Comparison of ENCODE assay signal across 9 mouse cellular contexts in the genomic region with DNA sequence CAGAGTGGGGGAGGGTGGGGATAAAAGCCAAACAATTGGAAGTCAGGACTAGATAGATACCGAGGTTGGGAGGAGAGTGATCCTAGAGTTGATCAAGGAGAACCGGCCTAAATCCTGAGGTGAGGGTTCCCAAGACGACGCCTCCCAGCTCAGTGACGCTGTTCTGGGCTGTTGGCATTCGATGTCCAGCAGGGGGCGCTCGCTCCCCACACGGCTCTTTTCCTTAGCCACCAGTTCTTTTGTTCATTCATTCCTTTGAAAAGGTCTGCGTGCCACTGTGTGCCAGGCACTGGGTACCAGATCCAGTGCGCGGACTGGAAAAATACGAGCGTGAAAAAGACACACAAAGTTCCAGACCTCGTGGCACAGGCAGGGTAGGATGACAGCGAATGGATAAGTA. TPM values are rescaled to one million over a fixed set of nuclear protein-coding genes. Genes with fewer than 3 reads are reported as not detected.
DNase-seq lines count a peak whose midpoint lies in the region; ATAC-seq and TF ChIP-seq lines count a peak whose summit lies in the region.
"Had no signal": no experiment of that assay in that cellular context is flagged by ENCODE, and none has a peak within 500 bp of the region (broad histone marks: within the 10 kb centered on the region; RNA-seq: fewer than 3 reads in every experiment).

No protein-coding gene starts in this region.

- peak; percentile 12 for DNase-seq in Patski (ENCODE audit: low read depth, low spot score)
- peak; percentile 78 for DNase-seq in cerebellum, adult 9-10 months
- DNase-seq in frontal cortex, adult 2 months (ENCODE audit: extremely low spot score in 1 of 2, low spot score in 1 of 2), result peak; percentile 32 to 90
- DNase-seq in left cerebral cortex, adult 18-20 months (ENCODE audit: low spot score in 2 of 2), result peak; percentile 84 to 89
- DNase-seq in right cerebral cortex, postnatal 14 days, result peak; percentile 86
- DNase-seq in urinary bladder, postnatal 10 days (ENCODE audit: low spot score), result peak; percentile 33

- TF ChIP-seq CTCF in Patski (IDR thresholded peaks at IDR 0.05), result peak; percentile 91

- peaks cover 5% of the 10 kb centered on the region for H3K27me3 ChIP-seq in Patski
- H3K27me3 ChIP-seq: liver, embryonic 15.5 days had no signal

- no peak for ATAC-seq in Patski
- ATAC-seq in inflammation-experienced regulatory T-cells, adult 6 months, result peak; percentile 68
- peak; percentile 90 for ATAC-seq in megakaryocyte progenitor cell, adult 5-6 weeks (replicated peaks; ENCODE audit: poor library complexity)

- CTCF ChIA-PET in Patski (lab: Charles Lee), result interaction anchor here (0.6 to 1.3 kb wide), 8 partner anchors 12 to 257 kb away, joined by 3 to 9 read pairs (median 3); a partner anchor contains a TSS

- in situ Hi-C loops in Patski (cut with MboI; ENCODE audit: low pct_unique_long_range_greater_than_20kb), result loop anchor here (5.0 to 10.0 kb wide), 3 partner anchors 46 to 259 kb away; a partner anchor contains a TSS

- POLR2A ChIA-PET in Patski (lab: Charles Lee), result no interaction called here

RNA-seq across cellular contexts. Expression of a gene that starts 17.3 kb away (rescaled TPM):
- not detected for polyA plus RNA-seq in Patski (2021)
- polyA plus RNA-seq in frontal cortex, adult 2 months (2012; rRNA removed), result not detected in 2 replicates
- under 1 TPM in 1 of 3 experiments, not detected in 2; 0.16 TPM for polyA plus RNA-seq in inflammation-experienced regulatory T-cells, adult 6 months (2017; shearing (Covaris generic))
- not detected for total RNA-seq in left cerebral cortex, adult 18-20 months (2021)
- total RNA-seq in megakaryocyte progenitor cell, adult 5-6 weeks (2015), result 3.7 and 4.7 TPM in 2 replicates
- total RNA-seq in megakaryocyte progenitor cell, adult 5-6 weeks (2017), result 27.4 and 31.2 TPM in 2 replicates

RNA-seq across cellular contexts. Expression of a gene that starts 17.7 kb away (rescaled TPM):
- not detected for polyA plus RNA-seq in Patski (2021)
- not detected in 2 replicates for polyA plus RNA-seq in frontal cortex, adult 2 months (2012; rRNA removed)
- polyA plus RNA-seq in inflammation-experienced regulatory T-cells, adult 6 months (2017; shearing (Covaris generic)), result 1 to 10 TPM in 1 of 3 experiments, under 1 TPM in 2; 0.80 to 1.1 (median 0.94) TPM
- total RNA-seq in left cerebral cortex, adult 18-20 months (2021), result not detected
- total RNA-seq in megakaryocyte progenitor cell, adult 5-6 weeks (2015), result not detected in 2 replicates
- total RNA-seq in megakaryocyte progenitor cell, adult 5-6 weeks (2017), result not detected in 2 replicates
- polyA plus RNA-seq: liver, embryonic 15.5 days had no signal

RNA-seq across cellular contexts. Expression of a gene that starts 24.7 kb away (rescaled TPM):
- 0.18 TPM for polyA plus RNA-seq in Patski (2021)
- 2.6 TPM in 2 replicates for polyA plus RNA-seq in frontal cortex, adult 2 months (2012; rRNA removed)
- polyA plus RNA-seq in inflammation-experienced regulatory T-cells, adult 6 months (2017; shearing (Covaris generic)), result 10 to 100 TPM; 10.8 to 23.3 (median 14.1) TPM
- 1 to 10 TPM; 4.4 to 5.7 TPM for total RNA-seq in left cerebral cortex, adult 18-20 months (2021)
- total RNA-seq in megakaryocyte progenitor cell, adult 5-6 weeks (2015), result 0.77 and 2.2 TPM in 2 replicates
- 0.37 and 0.71 TPM in 2 replicates for total RNA-seq in megakaryocyte progenitor cell, adult 5-6 weeks (2017)

RNA-seq across cellular contexts. Expression of a gene that starts 35.2 kb away (rescaled TPM):
- 28.3 TPM for polyA plus RNA-seq in Patski (2021)
- 54.8 and 56.5 TPM in 2 replicates for polyA plus RNA-seq in frontal cortex, adult 2 months (2012; rRNA removed)
- 10 to 100 TPM; 16.1 to 22.4 (median 18.6) TPM for polyA plus RNA-seq in inflammation-experienced regulatory T-cells, adult 6 months (2017; shearing (Covaris generic))
- 10 to 100 TPM; 64.6 to 68.5 TPM for total RNA-seq in left cerebral cortex, adult 18-20 months (2021)
- 27.0 and 31.5 TPM in 2 replicates for total RNA-seq in megakaryocyte progenitor cell, adult 5-6 weeks (2015)
- 28.2 and 30.1 TPM in 2 replicates for total RNA-seq in megakaryocyte progenitor cell, adult 5-6 weeks (2017)

RNA-seq across cellular contexts. Expression of a gene that starts 58.9 kb away (rescaled TPM):
- not detected for polyA plus RNA-seq in Patski (2021)
- polyA plus RNA-seq in frontal cortex, adult 2 months (2012; rRNA removed), result 5.6 and 7.1 TPM in 2 replicates
- polyA plus RNA-seq in inflammation-experienced regulatory T-cells, adult 6 months (2017; shearing (Covaris generic)), result 1,000 to 10,000 TPM; 2,728 to 3,832 (median 3,666) TPM
- total RNA-seq in left cerebral cortex, adult 18-20 months (2021), result 1 to 10 TPM; 2.7 to 4.1 TPM
- total RNA-seq in megakaryocyte progenitor cell, adult 5-6 weeks (2015), result 291 and 358 TPM in 2 replicates
- total RNA-seq in megakaryocyte progenitor cell, adult 5-6 weeks (2017), result 339 and 505 TPM in 2 replicates

Comparison
In these comparisons a context has a peak if more than half of its experiments do, and no peak if none do; other contexts are left out.
1. DNase-seq: peak in every context shown above with its lines; median percentile 86 in left cerebral cortex, adult 18-20 months; 86 in right cerebral cortex, postnatal 14 days; 78 in cerebellum, adult 9-10 months; 61 in frontal cortex, adult 2 months; 33 in urinary bladder, postnatal 10 days; 12 in Patski.